Mouse (Mus musculus) megakaryocyte, embryonic 14.5 days (primary cell): Measurements from ENCODE around the gene Prr19.

Source experiments
- FLI1 ChIP-seq: IDR thresholded peaks from 2 replicates; pipeline ENCODE4 v1.6.1; 2012; ENCODE audit warnings: low read length, inconsistent platforms, mixed read lengths
- GATA1 ChIP-seq: IDR thresholded peaks from 3 replicates; pipeline ENCODE4 v1.6.1; 2012; ENCODE audit warnings: mixed read lengths, low read length, inconsistent platforms, borderline replicate concordance

- TF ChIP-seq GATA1 (no peak), FLI1 (no peak)
These were observed 7.6 kb downstream of the Prr19 start for GRCm38 (mm10) chr7:25308702-25309318.
